Mouse (Mus musculus) embryonic facial prominence, embryonic 13.5 days (tissue): ENCODE measurements around the gene Gm14151. TPM values are rescaled to one million over a fixed set of nuclear protein-coding genes. Genes with fewer than 3 reads are reported as not detected.
A peak's percentile ranks its signal among the peaks of the same experiment; 100 is the strongest.
"Not testable (repeated sequence)": the region's sequence is repeated elsewhere in the genome, so short reads cannot be mapped to it uniquely, and the experiment has no call there.

Source experiments
- ATAC-seq: fragments of 200-750 bp; cut with Nextera tagmentation; 2 replicates; pipeline ENCODE4 v1.8.0; 2017; ENCODE audit warnings: low read depth; ENCODE audit not compliant: insufficient number of reproducible peaks, insufficient read depth, low FRiP score, low TSS enrichment
- H3K27ac ChIP-seq: fragments of 300-500 bp; sonication (generic); 2 replicates; pipeline ENCODE4 v1.5.1; 2015; ENCODE audit warnings: moderate library complexity, mild to moderate bottlenecking, inconsistent platforms
- H3K27me3 ChIP-seq: fragments of 300-500 bp; sonication (generic); 2 replicates; pipeline ENCODE4 v1.6.1; 2015; ENCODE audit warnings: mild to moderate bottlenecking, inconsistent platforms
- H3K36me3 ChIP-seq: fragments of 300-500 bp; sonication (generic); 2 replicates; pipeline ENCODE4 v1.6.1; 2015; ENCODE audit warnings: mild to moderate bottlenecking, inconsistent platforms
- H3K4me1 ChIP-seq: fragments of 300-500 bp; sonication (generic); 2 replicates; pipeline ENCODE4 v1.6.1; 2015; ENCODE audit warnings: inconsistent platforms
- H3K4me2 ChIP-seq: fragments of 300-500 bp; sonication (generic); 2 replicates; pipeline ENCODE4 v1.6.1; 2015; ENCODE audit warnings: moderate library complexity, mild to moderate bottlenecking, inconsistent platforms
- H3K4me3 ChIP-seq: fragments of 300-500 bp; sonication (generic); 2 replicates; pipeline ENCODE4 v1.5.1; 2015; ENCODE audit warnings: mild to moderate bottlenecking, inconsistent platforms
- H3K9ac ChIP-seq: fragments of 300-500 bp; sonication (generic); 2 replicates; pipeline ENCODE4 v1.6.1; 2015; ENCODE audit warnings: mild to moderate bottlenecking, inconsistent platforms
- H3K9me3 ChIP-seq: fragments of 300-500 bp; sonication (generic); 2 replicates; pipeline ENCODE4 v1.6.1; 2016; ENCODE audit warnings: inconsistent platforms
- WGBS: fragments of 180-500 bp; shearing (Covaris S2); methylation state at CpG from one replicate; pipeline ENCODE4 v1.1.7; 2015; ENCODE audit warnings: mixed read lengths; 5-methylcytosine and 5-hydroxymethylcytosine counted together
- polyA plus RNA-seq: library from polyadenylated mRNA; unstranded; fragments of >200 nt; fragmentation: Nextera tagmentation; extraction: Ambion mirVana; gene quantifications from 2 replicates; pipeline ENCODE4 v1.2.1, GENCODE M21; 2015

The Gm14151 gene
- polyA plus RNA-seq: not detected in 2 replicates

DNA sequence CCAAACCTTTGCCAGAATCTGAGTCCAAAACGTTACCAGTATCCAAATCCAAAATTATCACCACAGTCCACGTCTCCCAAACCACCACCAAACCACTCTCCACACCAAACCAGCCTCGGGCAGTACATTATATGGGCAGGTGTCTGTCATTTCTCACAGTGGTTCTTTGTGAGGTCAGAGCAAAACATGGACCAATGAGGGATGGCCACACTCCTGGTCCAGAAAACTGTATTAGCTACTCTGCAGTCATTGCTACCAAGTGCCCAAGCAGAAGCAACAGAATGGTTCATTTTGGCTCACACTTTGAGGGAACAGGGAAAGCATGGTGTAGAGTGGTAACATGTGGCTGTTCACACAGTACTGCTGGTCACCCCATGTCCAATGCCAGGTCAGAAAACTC lies at the start of gene Gm14151:
Gene Gm14151 (minus strand): TSS at position 101 of the 400 bp plus-strand sequence.
- H3K9me3 ChIP-seq, H3K9ac ChIP-seq, H3K4me2 ChIP-seq, H3K27ac ChIP-seq, H3K27me3 ChIP-seq, H3K4me3 ChIP-seq, ATAC-seq, H3K4me1 ChIP-seq, H3K36me3 ChIP-seq: not testable (repeated sequence)
- no CpG with 5 or more reads among the region's 3 CpGs for WGBS

DNA sequence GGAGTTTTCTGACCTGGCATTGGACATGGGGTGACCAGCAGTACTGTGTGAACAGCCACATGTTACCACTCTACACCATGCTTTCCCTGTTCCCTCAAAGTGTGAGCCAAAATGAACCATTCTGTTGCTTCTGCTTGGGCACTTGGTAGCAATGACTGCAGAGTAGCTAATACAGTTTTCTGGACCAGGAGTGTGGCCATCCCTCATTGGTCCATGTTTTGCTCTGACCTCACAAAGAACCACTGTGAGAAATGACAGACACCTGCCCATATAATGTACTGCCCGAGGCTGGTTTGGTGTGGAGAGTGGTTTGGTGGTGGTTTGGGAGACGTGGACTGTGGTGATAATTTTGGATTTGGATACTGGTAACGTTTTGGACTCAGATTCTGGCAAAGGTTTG lies 5.8 kb upstream of the Gm14151 start, which contains the start of gene Gm14147:
Gene Gm14147 (plus strand): TSS at position 301 of the 400 bp plus-strand sequence.
- H3K4me1 ChIP-seq, H3K36me3 ChIP-seq, H3K9ac ChIP-seq, H3K9me3 ChIP-seq, H3K27ac ChIP-seq, H3K27me3 ChIP-seq, H3K4me3 ChIP-seq, H3K4me2 ChIP-seq, ATAC-seq: not testable (repeated sequence)
- WGBS: no CpG with 5 or more reads among the region's 3 CpGs

DNA sequence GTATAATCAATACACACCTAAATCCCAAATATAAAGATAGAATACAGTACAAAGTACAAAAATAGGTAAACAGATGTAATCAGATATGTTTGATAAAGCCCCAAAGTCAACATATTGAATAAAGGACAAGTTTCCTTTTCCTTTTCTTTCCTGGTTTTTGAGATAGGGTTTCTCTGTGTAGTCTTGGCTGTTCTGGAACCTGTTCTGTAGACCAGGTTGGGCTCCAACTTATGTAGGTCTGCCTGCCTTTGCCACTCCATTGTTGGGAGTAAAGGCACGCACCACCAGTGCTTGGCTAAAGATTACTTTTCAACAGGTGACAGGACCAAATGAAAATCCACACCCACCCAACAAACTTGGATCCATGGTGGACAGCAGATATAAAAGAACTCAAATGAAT lies 35.5 kb downstream of the Gm14151 start:
- Histone ChIP-seq H3K9ac (no peak overlapping the region), H3K4me2 (no peak overlapping the region), H3K27ac (no peak overlapping the region), H3K4me3 (no peak overlapping the region), H3K4me1 (no peaks in the 10 kb centered on the region), H3K36me3 (no peaks in the 10 kb centered on the region), H3K27me3 (no peaks in the 10 kb centered on the region), H3K9me3 (peaks cover 5% of the 10 kb centered on the region; the same call in 1 of the 2 replicates)
- no peak for ATAC-seq
- WGBS: 86% methylated on average over 1 of the region's 1 CpGs

DNA sequence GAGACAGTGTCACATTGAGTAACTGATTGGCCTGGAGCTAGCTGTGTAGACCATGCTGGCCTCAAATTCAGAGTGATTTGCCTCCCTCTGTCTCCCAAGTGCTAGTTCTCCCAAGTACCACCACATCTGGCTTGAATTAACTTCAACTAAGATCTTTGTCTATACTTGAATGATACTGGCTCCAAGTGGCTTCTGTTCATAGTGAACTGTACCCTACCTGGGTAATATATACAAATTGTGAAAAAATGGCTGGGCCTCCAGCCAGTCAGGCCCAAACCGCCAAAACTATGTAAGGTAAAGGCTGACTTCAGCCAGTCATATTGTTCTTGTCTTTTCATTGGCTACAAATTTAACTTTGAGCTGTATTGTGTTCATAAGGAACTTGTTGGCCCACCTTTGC lies 51.7 kb downstream of the Gm14151 start:
- Histone ChIP-seq H3K36me3 (no peaks in the 10 kb centered on the region), H3K4me1 (peaks cover 8% of the 10 kb centered on the region), H3K9me3 (0 out of 2 replicates have a peak, but pooled peaks cover 3% of the 10 kb centered on the region), H3K9ac (no peak overlapping the region), H3K4me2 (no peak overlapping the region), H3K27ac (no peak overlapping the region), H3K4me3 (no peak overlapping the region), H3K27me3 (no peaks in the 10 kb centered on the region)
- no peak for ATAC-seq
- 87% methylated on average over 1 of the region's 1 CpGs for WGBS

DNA sequence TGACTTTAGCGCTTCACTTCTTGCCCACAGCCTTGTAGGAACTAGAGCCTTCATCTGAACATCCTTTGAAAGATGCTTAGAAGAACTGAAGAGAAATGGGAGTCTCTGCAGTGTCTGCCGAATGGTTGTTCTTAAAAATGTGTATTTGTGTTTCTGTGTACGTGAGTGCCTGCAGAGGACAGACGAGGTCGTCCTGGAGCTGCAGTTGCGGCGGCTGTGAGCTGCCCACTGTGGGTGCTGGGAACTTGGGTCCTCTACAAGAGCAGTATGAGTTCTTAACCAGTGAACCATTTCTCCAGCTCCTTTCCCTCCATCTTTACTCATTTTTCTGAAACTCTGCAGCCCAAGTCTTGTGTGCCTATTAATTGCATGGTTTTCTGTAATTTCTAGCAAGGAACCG lies 52.4 kb downstream of the Gm14151 start:
- H3K27ac ChIP-seq: peak overlapping the region; percentile 71; the same call in 1 of the 2 replicates
- H3K9ac ChIP-seq: peak overlapping the region; percentile 100
- ATAC-seq: no peak
- H3K4me3 ChIP-seq: peak overlapping the region; percentile 96
- H3K4me2 ChIP-seq: peak overlapping the region; percentile 79
- 54% methylated on average over 8 of the region's 8 CpGs for WGBS
- 0 out of 2 replicates have a peak, but pooled peaks cover 3% of the 10 kb centered on the region for H3K9me3 ChIP-seq
- peaks cover 8% of the 10 kb centered on the region for H3K4me1 ChIP-seq
- no peaks in the 10 kb centered on the region for H3K36me3 ChIP-seq
- no peaks in the 10 kb centered on the region for H3K27me3 ChIP-seq

DNA sequence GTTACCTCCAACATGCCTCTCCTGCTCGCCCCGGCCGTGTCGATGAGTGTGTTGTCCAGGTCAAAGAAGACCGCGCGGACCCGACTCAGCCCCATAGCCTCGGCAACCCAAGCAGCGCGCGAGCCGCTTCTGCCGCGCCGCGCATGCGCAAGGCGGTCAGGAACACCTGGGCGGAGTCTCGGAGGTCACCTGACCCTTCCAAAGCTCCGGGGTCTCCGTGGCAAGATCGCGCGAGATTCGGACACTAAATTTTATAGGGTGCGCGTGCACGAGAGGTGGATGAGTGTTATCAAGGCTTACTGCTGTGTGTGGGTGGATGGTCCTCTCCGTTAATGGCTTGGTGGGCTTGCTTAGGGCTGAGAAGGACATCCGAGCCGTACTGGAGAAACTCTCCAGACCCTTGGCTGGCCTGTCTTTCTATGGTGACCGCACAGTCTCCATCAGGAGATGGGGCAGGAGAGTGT lies 52.9 kb downstream of the Gm14151 start, which contains the start of the genes Ninl and Nanp:
Gene Ninl (minus strand): TSS at position 151 of the 464 bp plus-strand sequence.
Gene Nanp (minus strand): TSS at position 167 of the 464 bp plus-strand sequence.
- Histone ChIP-seq H3K27ac (peak within 1 kb of the TSS; percentile 78), H3K36me3 (no peaks in the 10 kb centered on the region), H3K4me2 (peak within 1 kb of the TSS; percentile 79), H3K9ac (peak within 1 kb of the TSS; percentile 100), H3K4me3 (peak within 1 kb of the TSS; percentile 96), H3K27me3 (no peaks in the 10 kb centered on the region), H3K9me3 (0 out of 2 replicates have a peak, but pooled peaks cover 3% of the 10 kb centered on the region), H3K4me1 (peaks cover 8% of the 10 kb centered on the region)
- WGBS: 2% methylated on average over 34 of the region's 34 CpGs
- ATAC-seq: peak; percentile 92

DNA sequence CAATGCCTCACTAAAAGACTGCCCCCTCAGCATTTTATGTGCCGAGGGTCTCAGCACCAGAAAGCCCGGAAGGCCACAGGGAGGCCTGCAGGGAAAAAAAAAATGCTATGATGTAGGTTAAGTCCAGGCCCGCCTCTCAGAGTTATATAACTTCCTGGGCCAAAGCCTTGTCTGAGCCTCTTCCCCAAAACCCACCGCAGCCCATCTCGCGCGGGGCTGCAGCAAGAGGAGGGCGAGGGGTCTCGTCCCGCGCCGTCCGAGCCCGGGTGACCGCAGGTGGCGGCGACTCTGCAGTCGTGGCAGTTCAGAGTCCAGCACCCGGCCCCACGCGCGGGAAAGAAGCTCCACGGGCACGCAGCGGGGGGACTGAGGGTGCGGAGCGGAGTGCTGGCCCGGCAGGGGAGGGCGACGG lies 53.3 kb downstream of the Gm14151 start:
- H3K36me3 ChIP-seq: no peaks in the 10 kb centered on the region
- H3K9ac ChIP-seq: peak overlapping the region; percentile 100
- under 1% methylated on average over 30 of the region's 30 CpGs for WGBS
- 0 out of 2 replicates have a peak, but pooled peaks cover 3% of the 10 kb centered on the region for H3K9me3 ChIP-seq
- peaks cover 8% of the 10 kb centered on the region for H3K4me1 ChIP-seq
- no peaks in the 10 kb centered on the region for H3K27me3 ChIP-seq
- H3K27ac ChIP-seq: peak overlapping the region; percentile 78
- ATAC-seq: peak; percentile 75
- H3K4me2 ChIP-seq: peak overlapping the region; percentile 79
- peak overlapping the region; percentile 96 for H3K4me3 ChIP-seq

DNA sequence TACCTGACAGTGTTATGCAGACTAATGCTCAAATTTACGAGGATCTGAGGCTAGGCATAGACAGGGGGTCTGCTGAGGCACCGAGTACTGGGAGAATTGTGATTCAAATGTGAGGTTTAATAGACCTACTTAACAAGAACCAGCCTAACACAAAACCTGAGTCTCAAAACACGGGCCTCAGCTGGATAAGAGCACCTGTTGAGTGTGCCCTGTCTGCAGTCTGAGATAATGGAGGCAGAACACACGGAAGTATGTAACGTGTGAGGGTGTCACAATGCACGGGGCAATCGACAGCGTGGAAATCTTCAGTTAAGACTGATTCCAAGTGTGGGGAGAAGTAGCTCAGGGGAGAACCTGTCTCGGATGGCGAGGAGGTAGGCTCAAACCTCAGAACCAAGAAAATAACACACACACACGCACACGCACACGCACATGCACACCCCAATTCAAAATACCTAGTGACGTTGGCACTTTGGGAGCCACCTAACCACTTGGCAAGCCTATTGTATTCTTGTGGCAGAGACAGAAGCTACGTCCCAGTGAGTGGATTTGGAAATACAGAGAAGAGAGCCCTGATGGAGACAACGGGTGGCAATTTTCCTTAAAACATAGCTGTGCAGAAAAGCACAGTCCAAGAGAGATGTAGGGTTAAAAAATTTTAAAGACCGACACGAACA lies 54.1 kb downstream of the Gm14151 start:
- Histone ChIP-seq H3K9ac (peak overlapping the region; percentile 100), H3K9me3 (0 out of 2 replicates have a peak, but pooled peaks cover 3% of the 10 kb centered on the region), H3K4me3 (peak overlapping the region; percentile 96), H3K27me3 (no peaks in the 10 kb centered on the region), H3K4me2 (peak overlapping the region; percentile 79), H3K27ac (0 out of 2 replicates have a peak overlapping the region, but pooled peaks have one; percentile 78), H3K36me3 (0 out of 2 replicates have a peak, but pooled peaks cover 4% of the 10 kb centered on the region), H3K4me1 (peaks cover 8% of the 10 kb centered on the region)
- ATAC-seq: no peak
- WGBS: 67% methylated on average over 18 of the region's 18 CpGs

DNA sequence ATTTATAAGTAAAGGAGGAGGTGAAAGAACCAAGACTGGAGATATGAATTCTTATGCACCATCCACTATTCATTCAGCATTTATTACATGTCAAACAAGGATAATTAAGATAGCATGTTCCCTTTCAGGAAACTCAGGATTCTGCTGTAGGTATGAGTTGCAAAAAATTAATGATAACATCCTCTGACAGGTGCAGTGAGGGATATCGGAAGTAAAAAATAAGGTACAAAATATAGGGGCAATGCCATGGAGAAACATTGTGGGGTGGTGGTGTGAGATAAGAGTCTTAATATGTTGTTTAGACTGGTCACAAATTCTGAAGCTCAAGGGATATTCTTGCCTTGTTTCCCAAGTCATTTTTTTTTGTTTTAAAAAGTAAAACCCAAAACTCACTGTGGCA lies 54.9 kb downstream of the Gm14151 start:
- Histone ChIP-seq H3K36me3 (0 out of 2 replicates have a peak, but pooled peaks cover 8% of the 10 kb centered on the region), H3K9ac (no peak overlapping the region), H3K4me2 (no peak overlapping the region), H3K4me3 (no peak overlapping the region), H3K4me1 (peaks cover 8% of the 10 kb centered on the region), H3K9me3 (0 out of 2 replicates have a peak, but pooled peaks cover 3% of the 10 kb centered on the region), H3K27me3 (no peaks in the 10 kb centered on the region), H3K27ac (no peak overlapping the region)
- 98% methylated on average over 1 of the region's 1 CpGs for WGBS
- ATAC-seq: no peak

Other genes with a start within 250 kb of the Gm14151 start
- gene Abhd12, start 187.6 kb downstream of the Gm14151 start, polyA plus RNA-seq: 68.2 and 69.5 TPM in 2 replicates
- gene Gins1, start 186.9 kb downstream of the Gm14151 start, polyA plus RNA-seq: 52.2 and 54.9 TPM in 2 replicates
- 8.4 and 11.1 TPM in 2 replicates for gene Ninl, start 53.0 kb downstream of the Gm14151 start, polyA plus RNA-seq
- 52.5 and 53.9 TPM in 2 replicates for gene Nanp, start 53.0 kb downstream of the Gm14151 start, polyA plus RNA-seq
- gene Gm14147, start 5.9 kb upstream of the Gm14151 start, polyA plus RNA-seq: not detected in 2 replicates